Mouse (Mus musculus): ENCODE measurements around the gene Garem2.

GRCm38 (mm10) chr5:30111771-30112170, 6.8 kb downstream of the Garem2 start:
- TF ChIP-seq CTCF (IDR thresholded peaks at IDR 0.05; ENCODE audit: low read depth) (no peak), EP300 (IDR thresholded peaks at IDR 0.05; ENCODE audit: low read depth) (no peak)

All from heart, postnatal 0 days (tissue).